Mouse (Mus musculus): Measurements from ENCODE around the gene Col4a2. TPM values are rescaled to one million over a fixed set of nuclear protein-coding genes. Genes with fewer than 3 reads are reported as not detected.

The Col4a2 gene
- polyA plus RNA-seq, 1 experiment from 2014 or later = 39.1 TPM

DNA sequence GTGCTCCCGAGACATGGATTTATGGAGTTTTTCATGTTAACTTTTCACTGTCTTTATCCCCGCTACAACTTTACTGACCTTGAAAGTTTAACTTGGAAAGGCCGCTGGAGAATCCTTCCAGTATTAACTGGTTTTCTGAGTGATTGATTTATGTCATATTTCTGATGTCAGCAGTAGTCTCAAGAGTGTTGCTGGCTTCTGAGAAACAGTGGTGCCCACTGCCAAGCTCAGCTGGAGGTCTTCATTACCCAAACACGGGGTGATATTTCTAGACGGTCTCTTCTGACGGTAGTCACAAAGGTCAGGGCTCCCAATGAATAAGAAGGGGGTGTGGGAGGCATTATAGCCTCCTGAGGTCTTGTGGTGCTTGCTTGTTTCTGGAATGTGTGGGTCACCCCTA is 21.1 kb downstream of the Col4a2 start:
- 87% methylated on average over 6 of the region's 6 CpGs for WGBS
- no peak for ATAC-seq
- Histone ChIP-seq H3K27me3 (no peaks in the 10 kb centered on the region), H3K4me1 (replicated peaks) (peaks cover 6% of the 10 kb centered on the region; the same call in 1 of the 2 replicates), H3K4me2 (replicated peaks) (no peak overlapping the region), H3K27ac (no peak overlapping the region), H3K36me3 (no peaks in the 10 kb centered on the region), H3K9me3 (no peaks in the 10 kb centered on the region), H3K4me3 (replicated peaks) (no peak overlapping the region), H3K9ac (replicated peaks) (no peak overlapping the region)

DNA sequence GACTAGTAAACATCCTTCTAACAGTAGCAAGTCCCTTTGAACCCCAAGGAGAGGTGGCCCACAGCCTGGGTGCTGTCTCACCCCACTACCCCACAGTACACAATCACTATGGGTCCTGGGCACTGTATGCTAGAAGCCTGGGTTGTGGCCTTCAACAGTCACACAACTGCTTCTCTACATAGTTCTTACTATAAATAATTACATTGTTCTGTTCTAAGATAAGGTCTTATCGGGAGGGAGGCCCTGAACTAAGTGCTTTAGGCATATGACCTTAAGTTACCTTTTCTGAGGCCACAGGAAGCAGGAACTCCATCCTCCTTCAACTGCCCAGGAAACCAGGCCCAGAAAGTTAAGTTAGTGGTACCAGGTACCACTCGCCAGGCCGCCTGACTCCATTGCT is 21.9 kb downstream of the Col4a2 start:
- Histone ChIP-seq H3K4me2 (replicated peaks) (no peak overlapping the region), H3K9ac (replicated peaks) (no peak overlapping the region), H3K9me3 (no peaks in the 10 kb centered on the region), H3K4me3 (replicated peaks) (no peak overlapping the region), H3K27me3 (no peaks in the 10 kb centered on the region), H3K27ac (no peak overlapping the region), H3K4me1 (replicated peaks) (peaks cover 6% of the 10 kb centered on the region; the same call in 1 of the 2 replicates), H3K36me3 (no peaks in the 10 kb centered on the region)
- ATAC-seq = no peak
- 94% methylated on average over 3 of the region's 3 CpGs for WGBS

DNA sequence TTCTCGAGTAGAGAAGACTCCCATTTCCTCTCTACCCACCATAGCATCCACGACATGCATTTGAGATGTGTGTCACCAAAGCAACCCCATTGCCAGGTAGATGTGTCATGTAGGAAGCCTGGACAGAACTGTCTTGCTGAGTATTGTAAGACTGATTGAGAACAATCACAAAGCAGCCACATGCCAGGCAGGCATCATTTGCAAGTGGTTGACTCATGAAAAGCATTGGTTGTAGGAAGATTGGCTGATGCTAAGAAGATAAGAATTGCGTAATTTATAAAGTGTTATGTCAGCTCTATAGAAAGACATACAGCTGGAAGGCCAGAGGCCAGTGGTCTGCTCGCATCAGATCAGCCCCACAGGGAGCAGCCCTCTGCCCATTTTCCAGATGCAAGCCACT is 22.6 kb downstream of the Col4a2 start:
- Histone ChIP-seq H3K4me3 (replicated peaks) (no peak overlapping the region), H3K36me3 (no peaks in the 10 kb centered on the region), H3K27me3 (no peaks in the 10 kb centered on the region), H3K27ac (no peak overlapping the region), H3K9me3 (no peaks in the 10 kb centered on the region), H3K4me1 (replicated peaks) (peaks cover 6% of the 10 kb centered on the region; the same call in 1 of the 2 replicates), H3K9ac (replicated peaks) (no peak overlapping the region), H3K4me2 (replicated peaks) (no peak overlapping the region)
- WGBS = 88% methylated on average over 4 of the region's 4 CpGs
- ATAC-seq = no peak

DNA sequence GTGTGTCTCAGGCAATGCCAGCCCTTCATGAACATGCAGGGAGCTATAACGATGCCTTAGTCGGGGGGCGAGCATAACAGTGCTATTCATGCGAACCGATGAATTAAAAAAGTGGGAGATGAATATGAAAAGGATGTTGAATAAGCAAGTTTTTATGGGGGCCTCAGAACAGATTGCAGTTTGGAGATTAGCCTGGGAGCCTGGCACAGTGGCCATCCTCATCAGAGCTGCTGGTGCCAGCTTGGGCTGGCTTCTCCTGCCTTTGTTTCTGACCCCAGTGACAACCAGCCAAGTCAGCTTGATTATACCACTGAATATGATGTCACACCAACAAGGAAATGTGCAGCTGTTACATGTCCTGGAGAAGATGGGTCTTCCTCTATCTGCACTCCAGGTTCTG is 23.7 kb downstream of the Col4a2 start:
- H3K27me3 ChIP-seq = no peaks in the 10 kb centered on the region
- WGBS = 78% methylated on average over 5 of the region's 5 CpGs

DNA sequence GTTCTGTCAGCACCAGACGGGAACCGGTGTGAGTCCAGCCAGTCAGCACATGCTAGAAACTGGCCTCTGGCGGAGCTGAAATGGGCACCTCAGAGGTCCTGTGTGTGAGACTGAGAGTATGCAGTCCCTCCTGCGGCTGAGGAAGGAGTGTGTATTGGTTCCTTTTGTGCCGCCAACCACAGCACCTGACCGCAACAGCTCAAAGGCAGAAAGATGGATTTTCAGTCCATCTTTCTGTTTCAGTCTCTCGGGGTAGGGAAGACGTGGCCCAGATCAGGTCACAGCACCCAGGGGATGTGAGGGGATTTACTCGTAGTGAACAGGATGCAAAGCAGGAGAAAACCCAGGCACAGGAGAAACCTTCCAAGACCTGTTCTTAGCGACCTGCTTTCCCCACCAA is 25.0 kb downstream of the Col4a2 start:
- Histone ChIP-seq H3K4me2 (replicated peaks) (no peak overlapping the region), H3K9me3 (no peaks in the 10 kb centered on the region), H3K36me3 (no peaks in the 10 kb centered on the region), H3K4me3 (replicated peaks) (no peak overlapping the region), H3K4me1 (replicated peaks) (peaks cover 6% of the 10 kb centered on the region; the same call in 1 of the 2 replicates), H3K27ac (no peak overlapping the region), H3K27me3 (no peaks in the 10 kb centered on the region), H3K9ac (replicated peaks) (no peak overlapping the region)
- ATAC-seq = no peak
- 87% methylated on average over 10 of the region's 10 CpGs for WGBS

More for the DNA sequence above, 23.7 kb downstream of the Col4a2 start:
- H3K4me2 ChIP-seq (replicated peaks) = no peak overlapping the region
- no peak for ATAC-seq
- peaks cover 6% of the 10 kb centered on the region; the same call in 1 of the 2 replicates for H3K4me1 ChIP-seq (replicated peaks)
- H3K9ac ChIP-seq (replicated peaks) = no peak overlapping the region
- H3K9me3 ChIP-seq = no peaks in the 10 kb centered on the region
- no peak overlapping the region for H3K4me3 ChIP-seq (replicated peaks)
- no peaks in the 10 kb centered on the region for H3K36me3 ChIP-seq
- no peak overlapping the region for H3K27ac ChIP-seq

DNA sequence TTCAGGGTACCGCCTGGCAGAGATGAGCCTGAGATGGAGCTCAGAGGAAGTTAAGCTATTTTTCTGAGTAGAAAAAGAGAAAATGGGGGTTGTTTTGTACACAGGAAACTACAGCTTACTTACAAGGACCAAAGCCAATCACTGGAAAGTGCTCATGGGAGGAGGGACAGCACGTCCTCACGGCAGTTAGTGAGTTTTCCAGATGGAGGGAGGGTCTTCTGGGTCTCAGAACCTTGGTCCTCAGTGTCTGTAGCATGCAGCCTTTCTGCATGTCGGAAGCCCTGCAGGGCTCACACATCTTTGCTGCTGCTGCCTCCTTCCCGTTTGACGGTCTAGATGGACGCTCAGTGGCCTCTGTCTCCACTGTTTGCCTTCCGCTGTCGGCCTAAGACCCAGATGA is 25.9 kb downstream of the Col4a2 start:
- H3K9me3 ChIP-seq = no peaks in the 10 kb centered on the region
- H3K4me2 ChIP-seq (replicated peaks) = no peak overlapping the region
- no peak overlapping the region for H3K4me3 ChIP-seq (replicated peaks)
- H3K27me3 ChIP-seq = no peaks in the 10 kb centered on the region
- 93% methylated on average over 9 of the region's 9 CpGs for WGBS
- no peak overlapping the region for H3K9ac ChIP-seq (replicated peaks)
- H3K36me3 ChIP-seq = no peaks in the 10 kb centered on the region
- peaks cover 6% of the 10 kb centered on the region; the same call in 1 of the 2 replicates for H3K4me1 ChIP-seq (replicated peaks)
- no peak overlapping the region for H3K27ac ChIP-seq
- ATAC-seq = no peak

DNA sequence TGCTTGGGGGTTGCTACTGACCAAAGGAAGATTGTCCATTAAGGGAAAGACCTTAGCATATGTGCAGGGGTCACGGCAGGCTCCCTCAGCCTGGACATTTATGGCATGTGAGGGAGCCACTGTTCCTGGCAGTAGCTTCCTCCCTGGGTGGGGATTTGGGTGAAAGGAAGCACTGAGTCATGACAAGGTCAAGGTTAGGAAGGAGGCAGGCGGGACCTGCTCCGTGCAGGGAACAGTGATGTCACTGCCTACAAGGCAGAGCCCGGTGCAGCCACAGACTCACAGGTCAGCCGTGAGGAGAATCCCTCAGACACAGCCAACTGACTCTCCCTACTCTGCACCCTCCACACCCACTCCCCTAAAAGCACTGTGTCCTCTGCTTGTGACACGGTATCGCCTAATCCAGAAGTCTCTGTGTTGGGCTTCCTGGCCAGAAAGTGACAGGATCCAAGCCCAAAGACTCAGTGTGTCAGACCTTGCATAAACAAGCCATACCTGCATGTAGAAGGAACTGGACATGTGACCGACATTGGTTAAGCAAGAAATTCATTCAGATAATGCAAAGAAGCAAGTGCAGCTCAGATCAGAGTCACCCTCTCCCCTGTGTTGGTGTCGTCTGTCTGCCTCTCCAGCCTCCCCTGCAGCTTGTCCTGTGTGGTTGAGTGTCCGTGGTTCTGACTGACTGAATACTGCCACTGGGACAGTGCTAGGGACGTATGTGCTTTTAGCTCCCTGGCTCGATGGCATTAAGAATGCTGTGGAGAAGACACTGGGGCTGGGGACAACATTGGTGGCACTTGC is 27.9 kb downstream of the Col4a2 start:
- Histone ChIP-seq H3K27me3 (no peaks in the 10 kb centered on the region), H3K4me1 (replicated peaks) (peaks cover 6% of the 10 kb centered on the region; the same call in 1 of the 2 replicates), H3K4me3 (replicated peaks) (no peak overlapping the region), H3K36me3 (no peaks in the 10 kb centered on the region), H3K4me2 (replicated peaks) (no peak overlapping the region), H3K9ac (replicated peaks) (no peak overlapping the region), H3K9me3 (no peaks in the 10 kb centered on the region), H3K27ac (no peak overlapping the region)
- ATAC-seq = no peak
- 82% methylated on average over 12 of the region's 12 CpGs for WGBS

DNA sequence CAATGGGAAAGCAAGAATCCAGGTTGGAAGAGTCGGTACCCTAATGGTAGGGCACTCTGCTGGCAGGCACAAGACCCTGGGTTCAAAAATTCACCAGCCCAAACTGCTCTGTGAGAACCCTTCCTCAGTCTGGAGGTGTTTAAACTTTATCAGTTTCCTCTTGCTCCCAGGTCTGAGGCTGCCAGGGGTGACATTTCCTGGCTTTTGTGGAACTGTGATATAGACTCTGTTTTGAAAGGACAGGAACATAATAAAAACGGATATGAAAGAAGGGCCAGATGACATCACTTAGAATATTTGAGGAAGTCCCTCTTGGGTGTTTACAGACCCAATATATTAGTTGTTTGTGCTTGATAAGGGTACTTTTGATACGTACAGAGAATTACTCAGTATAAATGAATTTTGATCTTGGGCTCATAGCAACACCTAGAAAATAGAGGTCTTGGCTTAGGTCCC is 28.5 kb downstream of the Col4a2 start:
- ATAC-seq = no peak
- H3K27me3 ChIP-seq = no peaks in the 10 kb centered on the region
- no peaks in the 10 kb centered on the region for H3K9me3 ChIP-seq
- H3K36me3 ChIP-seq = no peaks in the 10 kb centered on the region
- peaks cover 5% of the 10 kb centered on the region; the same call in 1 of the 2 replicates for H3K4me1 ChIP-seq (replicated peaks)
- 86% methylated on average over 3 of the region's 3 CpGs for WGBS
- no peak overlapping the region for H3K4me3 ChIP-seq (replicated peaks)
- H3K9ac ChIP-seq (replicated peaks) = no peak overlapping the region
- no peak overlapping the region for H3K4me2 ChIP-seq (replicated peaks)
- no peak overlapping the region for H3K27ac ChIP-seq

DNA sequence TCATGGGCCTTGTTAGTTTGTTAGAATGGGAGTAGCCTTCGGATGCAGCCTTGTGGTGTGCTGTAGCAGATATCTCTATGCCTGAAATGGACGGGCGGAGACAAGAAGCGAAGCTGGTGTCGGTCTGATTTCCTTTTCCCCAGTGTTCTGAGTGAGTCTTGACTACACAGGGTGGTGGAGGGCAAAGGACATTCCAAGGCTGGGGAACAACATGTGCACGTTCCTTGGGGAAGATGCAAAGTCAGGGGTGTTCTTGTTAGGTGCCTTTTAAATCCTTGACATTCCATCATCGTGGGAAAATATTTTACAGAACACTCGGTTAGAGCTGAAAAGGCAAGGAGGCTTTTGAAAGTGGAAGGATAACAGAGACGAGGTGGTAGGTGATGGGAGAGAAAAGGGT is 31.9 kb downstream of the Col4a2 start:
- Histone ChIP-seq H3K4me3 (replicated peaks) (no peak overlapping the region), H3K27ac (no peak overlapping the region), H3K4me2 (replicated peaks) (no peak overlapping the region), H3K4me1 (replicated peaks) (no peaks in the 10 kb centered on the region), H3K27me3 (no peaks in the 10 kb centered on the region), H3K9ac (replicated peaks) (no peak overlapping the region), H3K9me3 (no peaks in the 10 kb centered on the region), H3K36me3 (no peaks in the 10 kb centered on the region)
- WGBS = 87% methylated on average over 9 of the region's 9 CpGs
- ATAC-seq = no peak

DNA sequence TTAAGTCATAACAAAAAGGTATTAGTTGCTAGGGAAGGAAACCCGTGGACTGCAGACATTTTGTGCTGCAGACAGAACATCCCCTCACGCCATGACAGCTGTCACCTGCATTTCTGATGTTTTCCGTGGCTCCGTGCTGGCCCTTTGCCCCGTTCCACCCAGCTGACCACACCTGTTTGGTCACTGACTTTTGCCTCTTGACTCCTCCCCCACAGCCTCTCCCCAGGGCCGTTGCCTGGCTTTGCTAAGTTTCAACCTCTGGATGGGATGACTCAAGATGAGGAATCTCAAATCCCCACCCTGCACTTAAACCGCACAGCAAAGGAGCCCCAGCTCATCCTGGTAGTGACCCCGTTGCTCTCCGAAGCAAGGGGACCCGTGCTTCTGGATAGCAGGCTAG is 33.6 kb downstream of the Col4a2 start:
- no peaks in the 10 kb centered on the region for H3K9me3 ChIP-seq
- no peak overlapping the region for H3K9ac ChIP-seq (replicated peaks)
- no peak overlapping the region for H3K4me2 ChIP-seq (replicated peaks)
- no peaks in the 10 kb centered on the region for H3K36me3 ChIP-seq
- no peak overlapping the region for H3K27ac ChIP-seq
- H3K4me3 ChIP-seq (replicated peaks) = no peak overlapping the region
- H3K27me3 ChIP-seq = no peaks in the 10 kb centered on the region
- H3K4me1 ChIP-seq (replicated peaks) = no peaks in the 10 kb centered on the region
- no peak for ATAC-seq
- 88% methylated on average over 10 of the region's 10 CpGs for WGBS

DNA sequence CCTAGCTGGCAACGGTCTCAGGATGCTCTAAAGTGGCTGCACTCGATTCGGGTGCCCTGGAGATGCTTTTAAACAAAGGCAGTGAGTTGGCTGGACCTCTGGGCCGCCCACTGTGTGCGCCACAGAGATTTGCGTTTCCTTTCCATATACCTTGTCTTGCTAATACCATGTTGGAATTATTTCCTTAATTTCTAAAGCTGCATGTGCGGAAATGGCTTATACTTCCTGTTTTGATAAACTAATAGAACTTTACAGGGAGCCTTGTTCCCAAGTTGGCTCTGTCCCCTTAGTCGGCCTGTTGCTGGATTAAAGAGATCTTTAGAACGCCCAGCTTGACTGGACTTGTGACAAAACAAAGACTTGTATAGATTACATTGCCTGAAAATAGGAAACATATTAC is 35.1 kb downstream of the Col4a2 start:
- 88% methylated on average over 9 of the region's 9 CpGs for WGBS

DNA sequence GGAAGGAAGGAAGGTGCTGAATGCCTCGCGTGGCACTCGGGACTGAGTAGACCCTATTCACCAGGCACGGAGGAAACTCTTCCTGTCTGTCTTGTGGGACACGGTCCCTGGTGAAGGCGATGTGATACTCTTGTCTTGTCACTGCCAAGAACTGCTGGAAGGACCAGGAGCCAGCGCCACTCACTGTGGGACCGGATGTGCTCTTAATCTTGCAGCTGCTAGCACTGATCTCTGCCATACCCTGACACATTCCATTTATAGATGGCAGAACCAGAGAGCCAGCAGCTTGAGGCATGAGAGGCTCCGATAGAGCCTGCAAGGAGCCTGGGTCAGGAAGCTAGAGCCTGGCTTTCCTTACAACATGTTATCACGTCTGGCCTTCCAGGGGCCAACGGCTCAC is 36.0 kb downstream of the Col4a2 start:
- no peak overlapping the region for H3K4me2 ChIP-seq (replicated peaks)
- no peak overlapping the region for H3K4me3 ChIP-seq (replicated peaks)
- no peak overlapping the region for H3K27ac ChIP-seq
- no peaks in the 10 kb centered on the region for H3K4me1 ChIP-seq (replicated peaks)
- WGBS = 90% methylated on average over 11 of the region's 11 CpGs
- no peak overlapping the region for H3K9ac ChIP-seq (replicated peaks)
- no peak for ATAC-seq
- no peaks in the 10 kb centered on the region for H3K27me3 ChIP-seq
- no peaks in the 10 kb centered on the region for H3K36me3 ChIP-seq
- H3K9me3 ChIP-seq = no peaks in the 10 kb centered on the region

More for the DNA sequence above, 35.1 kb downstream of the Col4a2 start:
- ATAC-seq = no peak
- no peak overlapping the region for H3K27ac ChIP-seq
- H3K9ac ChIP-seq (replicated peaks) = no peak overlapping the region
- H3K9me3 ChIP-seq = no peaks in the 10 kb centered on the region
- H3K36me3 ChIP-seq = no peaks in the 10 kb centered on the region
- no peak overlapping the region for H3K4me3 ChIP-seq (replicated peaks)
- H3K27me3 ChIP-seq = no peaks in the 10 kb centered on the region
- no peaks in the 10 kb centered on the region for H3K4me1 ChIP-seq (replicated peaks)
- no peak overlapping the region for H3K4me2 ChIP-seq (replicated peaks)

DNA sequence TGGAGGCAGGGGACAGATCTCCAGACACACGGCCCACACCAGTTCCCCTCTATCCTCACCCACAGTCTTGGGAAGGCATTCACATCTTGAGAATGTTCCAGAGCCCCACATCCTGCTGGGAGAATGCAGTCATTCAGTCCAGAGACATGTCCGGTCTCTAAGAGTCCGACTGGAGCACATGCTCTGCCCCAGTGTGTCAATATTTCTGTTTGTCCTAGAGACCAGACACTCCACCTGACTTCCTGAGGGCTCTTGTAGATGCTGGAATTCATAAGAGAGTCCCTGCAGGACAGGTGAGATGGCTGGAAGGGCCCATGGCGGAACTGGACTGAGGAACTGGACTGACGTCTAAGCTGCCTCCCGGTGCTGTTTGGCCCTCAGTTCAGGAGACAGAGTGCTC is 38.8 kb downstream of the Col4a2 start:
- Histone ChIP-seq H3K27ac (no peak overlapping the region), H3K9ac (replicated peaks) (no peak overlapping the region), H3K9me3 (no peaks in the 10 kb centered on the region), H3K4me3 (replicated peaks) (no peak overlapping the region), H3K36me3 (no peaks in the 10 kb centered on the region), H3K4me1 (replicated peaks) (no peaks in the 10 kb centered on the region), H3K27me3 (no peaks in the 10 kb centered on the region), H3K4me2 (replicated peaks) (no peak overlapping the region)
- WGBS = 97% methylated on average over 6 of the region's 6 CpGs
- ATAC-seq = no peak
